Mouse (Mus musculus): ENCODE measurements around the gene Iqub.

Gene Iqub

DNA sequence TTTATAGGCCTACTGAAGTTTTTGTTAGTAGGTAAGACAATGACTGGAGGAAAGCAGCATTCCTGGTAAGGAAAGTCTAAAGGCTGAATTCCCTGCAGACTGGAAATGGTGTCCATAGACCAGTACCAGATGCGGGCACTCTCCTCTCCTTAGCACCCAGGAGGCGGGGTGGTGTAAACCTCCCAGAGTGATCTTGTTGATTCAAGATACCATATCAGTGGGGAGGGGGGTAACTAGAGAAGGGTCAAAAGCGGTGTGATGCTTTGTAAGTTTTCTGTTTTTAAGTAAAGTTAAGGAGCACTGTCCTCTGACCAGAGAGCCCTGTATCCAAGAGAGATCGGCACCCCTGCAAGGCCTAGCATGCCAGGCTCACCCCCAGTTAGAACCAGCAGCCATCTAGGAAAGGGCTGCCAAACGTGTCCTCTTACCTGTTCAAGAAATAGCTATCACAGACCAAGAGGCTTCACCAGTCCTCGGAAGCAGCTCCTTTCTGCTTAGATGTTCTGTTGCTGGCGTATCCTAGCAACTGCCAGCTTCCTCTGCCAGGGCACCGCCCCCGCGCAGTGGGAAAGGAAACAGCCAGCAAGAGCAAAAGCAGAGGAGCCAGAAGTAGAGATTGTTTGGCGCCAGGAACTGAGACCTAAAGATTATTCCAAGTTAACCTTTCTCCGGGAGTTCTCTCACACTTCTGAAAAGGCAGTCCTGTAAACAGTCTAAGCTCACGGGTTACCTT, at the start of gene Iqub:
TSS of gene Iqub (minus strand) at position 516 of the 733 bp plus-strand sequence.
- in situ Hi-C loops (cut with MboI, MseI), result loop anchor here (25.0 kb wide), 1 partner anchor 1273 kb away; no protein-coding TSS in a partner anchor

DNA sequence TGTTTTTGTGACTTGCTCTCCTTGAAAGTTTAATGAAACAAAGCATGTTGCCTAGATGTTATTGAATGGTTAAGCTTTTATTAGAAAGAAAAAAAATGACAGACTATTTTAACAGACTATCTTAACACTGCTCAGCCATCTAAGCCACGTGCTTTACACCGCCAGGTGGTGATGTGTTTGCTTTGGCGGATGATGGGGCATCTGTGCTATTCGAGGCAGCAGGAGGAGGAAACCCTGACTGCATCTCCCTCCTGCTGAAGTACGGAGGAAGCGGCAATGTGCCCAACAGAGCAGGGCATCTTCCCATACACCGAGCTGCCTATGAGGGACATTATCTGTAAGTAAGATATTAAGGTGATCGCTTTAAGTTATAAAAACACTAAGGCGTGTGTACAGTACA, 49.2 kb upstream of the Iqub start:
- in situ Hi-C loops (cut with MboI, MseI), result no loop called here

DNA sequence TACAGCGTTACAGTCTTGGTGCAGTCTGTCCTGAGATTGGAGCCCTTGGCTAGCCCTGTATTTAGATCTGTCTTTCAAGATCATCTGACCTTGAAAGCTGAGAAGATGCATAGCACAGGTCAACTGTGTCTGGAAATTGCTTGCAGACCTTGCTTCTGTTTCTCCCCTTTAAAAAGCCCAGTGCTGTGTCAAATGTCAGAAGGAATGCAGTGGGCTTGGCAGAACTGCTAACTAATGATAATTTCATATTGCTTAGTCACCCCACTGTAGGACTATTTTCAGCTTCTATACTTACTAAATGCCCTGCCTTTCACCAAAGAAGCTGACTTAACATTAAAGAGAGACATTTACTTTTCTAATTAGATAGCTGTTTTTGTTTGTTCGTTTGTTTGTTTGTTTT, 40.6 kb upstream of the Iqub start:
- in situ Hi-C loops (cut with MboI, MseI), result no loop called here

DNA sequence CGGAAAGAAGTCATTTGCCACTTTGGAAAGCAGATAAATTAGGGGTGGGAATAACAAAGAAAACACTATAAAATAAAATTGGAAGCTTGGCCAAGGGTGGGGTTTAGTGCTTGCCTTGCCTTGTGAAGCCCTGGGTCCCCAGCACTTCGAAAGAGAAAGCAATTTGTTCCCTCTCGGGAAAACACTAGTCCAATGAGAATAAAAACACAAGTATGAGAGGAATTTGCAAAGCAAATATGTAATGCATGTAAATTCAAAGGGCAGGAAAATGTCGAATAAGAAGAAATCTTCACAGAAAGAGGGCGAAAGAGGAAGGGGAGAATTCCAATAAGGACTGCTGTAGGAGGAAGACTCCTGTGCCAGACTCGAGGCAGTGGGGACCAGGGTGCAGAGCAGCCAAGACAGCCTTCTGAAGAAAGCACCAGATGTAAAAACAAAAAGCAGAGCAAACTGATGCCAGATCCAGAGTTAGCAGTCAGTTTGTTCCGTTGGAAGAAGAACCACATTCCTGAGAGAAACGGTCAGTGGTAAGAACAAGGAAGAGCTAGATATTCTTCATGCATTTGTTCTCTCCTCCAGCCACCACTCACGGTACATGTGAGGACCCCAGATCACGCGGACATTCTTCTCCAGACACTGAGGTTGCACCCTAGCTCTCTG, 39.7 kb upstream of the Iqub start:
- in situ Hi-C loops (cut with MboI, MseI), result no loop called here

DNA sequence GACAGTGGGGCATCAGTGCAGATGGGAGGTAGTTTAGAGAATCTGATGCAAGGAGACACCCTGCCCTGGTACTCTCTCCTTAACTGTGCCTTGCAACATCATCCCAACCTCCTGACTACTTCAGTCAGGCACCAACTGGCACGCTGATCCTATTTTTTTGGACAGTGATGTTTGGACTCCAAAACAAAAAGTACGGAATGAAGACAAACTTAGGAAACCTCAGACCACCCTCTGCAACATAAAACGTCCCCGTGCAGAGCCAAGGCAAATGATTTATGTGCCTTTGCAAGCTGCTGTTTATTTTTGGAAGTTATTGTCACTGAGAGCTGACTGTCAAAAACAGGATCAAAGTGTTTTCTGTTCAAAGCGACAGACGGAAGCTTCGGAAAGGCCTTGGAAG, 37.2 kb upstream of the Iqub start:
- in situ Hi-C loops (cut with MboI, MseI), result no loop called here

DNA sequence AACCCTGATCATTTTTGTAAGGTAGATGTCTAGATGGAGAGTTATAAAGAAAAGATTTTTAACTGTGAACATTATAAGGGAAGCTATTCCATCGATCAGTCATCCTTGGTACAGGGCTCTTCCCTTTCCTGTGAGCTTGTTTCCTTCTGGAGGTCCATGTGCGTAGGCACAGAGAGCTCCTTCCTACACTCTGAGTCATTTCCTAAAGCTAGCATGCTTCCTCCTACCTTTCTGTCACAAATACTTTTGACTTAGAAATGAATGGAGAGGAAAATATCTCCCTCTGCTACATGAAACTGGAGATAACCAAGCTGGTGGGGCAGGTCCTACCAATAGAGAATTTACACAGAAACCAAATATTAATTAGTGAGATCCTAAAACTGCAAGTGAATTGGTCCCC, 34.9 kb upstream of the Iqub start:
- in situ Hi-C loops (cut with MboI, MseI), result no loop called here

DNA sequence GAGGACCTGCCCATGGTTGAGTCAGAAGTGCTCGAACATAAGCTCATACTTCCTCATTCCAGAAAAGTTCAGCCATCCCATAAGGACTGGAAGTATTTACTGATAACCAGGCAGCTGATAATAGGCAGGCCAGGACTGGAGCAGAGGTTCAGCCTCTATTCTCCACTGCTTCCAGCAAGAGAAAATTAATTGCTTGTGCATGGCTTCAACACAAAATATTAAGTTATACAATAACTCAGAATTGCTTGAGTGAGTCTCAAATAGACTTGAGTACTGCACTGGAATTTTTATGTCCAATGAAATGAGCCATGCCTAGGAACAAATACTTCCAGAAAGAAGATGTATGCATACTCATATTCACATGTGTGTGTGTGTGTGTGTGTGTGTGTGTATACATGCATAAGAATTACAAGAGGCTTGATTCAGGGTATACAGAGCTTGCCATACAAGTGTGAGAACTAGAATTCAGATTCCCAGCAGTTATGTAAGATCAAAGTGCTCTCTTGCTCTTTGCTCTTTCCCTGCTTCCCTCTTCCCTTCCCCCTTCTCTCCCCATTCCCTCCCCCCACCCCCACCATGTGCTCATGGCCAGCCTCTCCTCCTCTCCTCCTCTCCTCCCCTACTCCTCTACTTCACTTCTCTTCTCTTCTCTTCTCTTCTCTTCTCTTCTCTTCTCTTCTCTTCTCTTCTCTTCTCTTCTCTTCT, 32.0 kb upstream of the Iqub start:
- in situ Hi-C loops (cut with MboI, MseI), result no loop called here

DNA sequence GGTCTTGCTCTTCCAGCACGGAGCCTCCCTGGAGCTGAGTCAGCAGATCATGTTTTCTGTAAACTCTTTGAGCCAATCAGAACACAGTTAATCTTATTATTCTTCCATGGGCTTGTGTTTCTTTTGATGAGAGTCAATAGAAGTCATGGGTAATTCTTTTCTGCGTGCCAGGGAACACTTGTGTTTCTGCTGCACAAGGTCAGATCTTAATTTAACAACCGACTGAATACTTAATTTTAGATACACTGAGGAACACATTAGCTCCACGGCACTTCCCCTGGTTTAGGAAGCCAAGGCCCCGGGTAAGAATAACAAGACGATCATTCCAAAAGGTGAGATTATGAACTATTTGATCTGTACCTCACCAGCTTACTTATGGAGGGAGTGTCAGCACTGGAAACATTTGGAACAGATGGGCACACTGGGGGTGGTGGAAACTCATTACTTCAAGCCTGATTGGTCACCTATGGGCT, 28.3 kb upstream of the Iqub start:
- in situ Hi-C loops (cut with MboI, MseI), result no loop called here

DNA sequence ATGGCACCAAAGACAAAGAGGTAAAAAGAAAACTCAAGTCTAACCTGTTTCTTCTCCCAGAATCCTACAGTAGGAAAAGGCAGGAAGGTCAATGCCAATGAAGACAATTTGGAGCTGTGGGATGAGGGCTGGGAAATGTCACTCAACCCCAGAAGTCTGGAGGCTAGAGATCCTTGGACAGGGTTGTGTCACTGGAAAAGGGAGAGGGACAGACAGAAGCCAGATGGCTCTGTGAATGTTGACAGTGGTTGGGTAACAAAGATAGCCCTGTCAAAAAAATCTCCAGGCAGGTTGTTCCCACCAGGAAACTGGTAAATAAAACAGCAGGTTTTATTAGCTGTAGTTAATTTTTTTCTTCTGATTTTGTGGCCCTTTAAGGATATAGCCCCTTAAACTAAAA, 27.5 kb upstream of the Iqub start:
- in situ Hi-C loops (cut with MboI, MseI), result no loop called here

DNA sequence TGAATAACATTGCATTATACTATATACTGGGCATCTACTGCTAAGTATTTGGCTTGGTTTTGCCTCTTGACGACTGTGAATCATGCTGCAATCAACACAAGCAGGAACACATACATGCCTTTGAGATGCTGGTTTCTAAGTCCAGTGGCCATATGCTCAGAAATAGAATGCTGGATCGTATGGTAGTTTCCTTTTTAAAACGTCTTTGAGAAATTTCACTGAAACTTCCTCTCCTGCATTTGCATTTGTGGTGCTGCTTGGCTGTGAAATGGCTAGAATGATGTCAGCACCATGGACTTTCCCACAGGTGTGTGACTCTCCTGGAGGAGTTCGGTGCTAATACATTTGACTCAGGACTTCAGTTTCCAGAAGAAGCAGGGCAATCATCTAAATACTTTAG, 25.2 kb upstream of the Iqub start:
- in situ Hi-C loops (cut with MboI, MseI), result no loop called here

DNA sequence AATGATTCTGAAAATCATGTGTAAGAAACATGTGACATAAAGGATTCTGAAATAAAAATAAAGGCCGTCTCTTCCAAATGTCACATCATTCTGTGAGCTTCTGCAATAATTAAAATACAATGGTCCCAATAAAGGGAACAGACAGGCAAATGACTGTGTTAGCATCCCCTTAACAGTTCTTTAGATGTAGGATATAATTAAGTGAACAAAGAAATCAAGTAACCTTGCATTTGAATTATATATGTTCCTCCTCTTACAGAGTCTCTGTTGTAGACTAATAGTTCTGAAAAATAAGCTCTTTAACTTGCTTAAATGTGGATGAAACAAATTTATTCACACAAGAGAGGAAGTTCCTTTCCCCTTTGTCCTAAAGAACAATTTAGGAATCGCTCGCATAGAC, 23.6 kb upstream of the Iqub start:
- in situ Hi-C loops (cut with MboI, MseI), result no loop called here

DNA sequence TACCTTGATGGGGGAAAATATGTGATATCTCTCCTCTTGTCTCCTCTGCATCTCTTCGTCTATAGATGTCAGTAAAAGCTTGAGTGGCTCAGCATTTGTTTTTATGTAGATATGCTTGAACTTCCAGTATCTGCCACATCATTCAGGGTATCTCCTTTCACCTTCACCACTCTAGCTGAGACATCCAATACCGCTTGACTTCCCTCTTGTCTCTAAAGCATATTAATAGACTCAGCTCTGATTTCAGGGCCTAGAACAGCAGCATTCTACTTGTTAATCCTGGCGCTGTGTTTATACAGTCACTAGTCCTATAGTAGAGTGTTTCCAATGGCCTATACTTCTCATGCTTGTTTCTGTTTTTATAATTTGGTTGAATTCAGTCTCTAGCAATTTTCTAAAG, 17.9 kb upstream of the Iqub start:
- in situ Hi-C loops (cut with MboI, MseI), result loop anchor here (5.0 kb wide), 1 partner anchor 94 kb away; no protein-coding TSS in a partner anchor

DNA sequence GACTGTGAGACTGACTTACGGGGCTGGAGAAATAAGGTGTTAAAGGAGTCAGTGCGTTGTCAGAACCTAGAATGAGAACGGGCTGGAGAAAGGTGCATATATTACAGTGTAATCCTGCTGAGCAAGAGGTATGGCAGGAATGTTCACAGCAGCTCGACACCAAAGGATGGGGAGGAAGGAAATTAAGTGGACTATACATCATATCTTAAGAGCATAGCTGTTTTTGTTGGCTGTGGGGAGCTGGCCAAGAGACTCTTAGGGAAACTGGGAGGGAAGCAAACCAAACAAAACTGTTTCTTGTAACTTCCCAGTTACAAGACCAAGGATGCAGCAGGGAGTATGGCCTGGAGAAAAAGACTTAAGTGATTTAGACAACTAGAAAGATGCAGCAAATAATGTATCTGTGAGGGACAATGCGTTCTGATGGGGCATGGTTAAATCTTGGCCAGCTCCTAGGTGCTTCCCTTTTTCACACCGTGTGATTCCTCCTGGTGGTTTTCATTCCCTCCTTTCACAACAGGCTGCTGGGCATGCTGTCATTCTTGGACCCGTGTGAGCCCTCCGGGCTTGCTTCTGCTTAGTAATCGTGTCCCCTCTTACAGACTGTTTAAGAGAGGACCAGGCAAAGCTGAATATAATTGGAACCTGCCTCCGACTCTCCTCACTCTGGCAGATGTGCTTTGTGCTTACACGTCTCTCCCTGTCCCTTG, 16.0 kb upstream of the Iqub start:
- in situ Hi-C loops (cut with MboI, MseI), result loop anchor here (5.0 kb wide), 1 partner anchor 96 kb away; no protein-coding TSS in a partner anchor

DNA sequence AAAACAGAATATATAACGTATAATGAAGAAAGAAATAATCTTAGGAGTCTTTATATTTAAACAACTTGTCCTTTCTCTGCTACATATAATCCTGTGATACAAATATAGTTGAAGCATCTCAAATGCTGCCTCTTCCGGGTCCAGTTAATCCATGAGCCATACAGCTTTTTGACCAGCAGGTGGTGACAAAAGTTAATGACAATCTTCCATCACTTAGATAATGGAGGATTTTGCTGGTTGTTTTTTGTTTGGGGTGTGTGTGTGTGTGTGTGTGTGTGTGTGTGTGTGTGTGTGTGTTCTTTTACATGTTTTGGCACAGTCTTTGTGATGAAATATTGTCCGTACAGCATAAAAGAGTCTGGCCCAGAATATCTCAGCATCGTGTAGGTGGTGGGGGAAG, 15.3 kb upstream of the Iqub start:
- in situ Hi-C loops (cut with MboI, MseI), result loop anchor here (5.0 kb wide), 1 partner anchor 97 kb away; no protein-coding TSS in a partner anchor

DNA sequence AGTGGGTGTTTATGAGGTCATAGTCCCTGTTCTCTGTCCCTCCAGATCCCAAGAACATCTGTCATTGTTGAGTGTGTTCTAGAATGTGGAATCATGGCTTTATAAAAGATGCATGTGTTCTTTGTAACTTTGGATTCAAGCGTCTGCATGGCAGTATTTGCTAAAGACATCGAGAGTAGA, 13.1 kb upstream of the Iqub start, which contains the start of gene Asb15:
TSS of gene Asb15 (plus strand) at position 81 of the 180 bp plus-strand sequence.
- in situ Hi-C loops (cut with MboI, MseI), result no loop called here

DNA sequence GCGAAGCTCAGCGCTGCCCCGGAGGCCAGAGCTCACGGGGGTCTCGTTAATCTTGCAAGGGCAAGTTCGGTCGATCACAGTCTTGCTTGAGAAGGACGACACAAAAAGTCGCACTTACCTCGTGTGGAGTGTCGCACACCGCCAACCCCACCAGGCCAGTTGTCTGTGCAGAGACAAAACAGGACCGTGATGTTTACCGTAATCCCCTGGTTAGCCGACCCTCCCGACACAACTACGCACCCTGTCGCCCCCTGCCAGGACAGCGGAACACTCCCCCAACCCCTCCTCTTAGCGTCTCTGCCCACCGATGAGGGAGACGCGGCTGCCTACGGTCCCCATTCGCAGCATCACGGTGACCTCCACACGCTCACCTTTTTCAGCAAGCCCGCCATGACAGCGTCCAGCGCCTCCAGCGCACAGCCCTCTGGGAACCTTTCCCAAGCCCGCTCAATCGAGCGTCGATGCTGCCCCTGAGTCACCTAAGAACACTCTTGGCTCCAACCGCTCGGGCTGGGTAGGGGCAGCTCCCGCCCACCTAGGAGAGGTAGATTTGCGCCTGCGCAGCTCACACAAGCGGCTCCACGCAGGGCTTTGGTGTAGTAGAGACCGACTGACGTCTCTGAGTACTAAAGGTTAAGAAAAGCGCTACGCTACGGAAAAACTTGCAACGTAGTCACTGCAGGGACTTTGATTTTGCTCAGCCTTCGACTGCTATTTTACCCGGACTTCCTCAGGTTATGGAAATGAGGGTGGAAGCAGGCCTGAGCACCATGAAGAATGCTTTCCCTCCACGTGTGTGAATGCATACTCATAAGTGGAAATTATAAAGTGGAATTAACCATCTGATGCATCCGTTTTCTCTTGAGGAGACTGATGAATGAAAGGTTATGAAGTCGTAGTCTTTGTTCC, 12.5 kb upstream of the Iqub start, which contains the start of gene Ndufa5:
TSS of gene Ndufa5 (minus strand) at position 859 of the 909 bp plus-strand sequence.
- in situ Hi-C loops (cut with MboI, MseI), result no loop called here

DNA sequence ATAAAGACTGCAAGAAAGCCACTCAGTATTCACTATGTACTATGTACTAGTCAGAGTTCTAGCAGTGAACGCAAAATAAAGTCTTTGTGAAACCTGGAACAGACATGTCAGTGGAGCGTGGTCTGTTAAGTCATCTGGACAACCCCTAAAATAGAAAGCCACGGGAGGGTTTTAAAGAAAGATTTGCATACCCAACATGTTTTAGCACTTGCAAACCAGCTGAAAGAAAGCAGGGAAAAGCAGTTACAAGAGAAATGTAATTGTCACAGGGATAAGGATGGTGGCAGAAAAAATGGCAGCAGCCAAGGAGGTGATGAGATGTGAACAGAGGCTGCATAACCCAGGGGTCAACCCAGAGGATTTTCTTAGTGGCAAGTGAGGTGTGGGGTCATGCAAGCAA, 10.8 kb upstream of the Iqub start:
- in situ Hi-C loops (cut with MboI, MseI), result no loop called here

DNA sequence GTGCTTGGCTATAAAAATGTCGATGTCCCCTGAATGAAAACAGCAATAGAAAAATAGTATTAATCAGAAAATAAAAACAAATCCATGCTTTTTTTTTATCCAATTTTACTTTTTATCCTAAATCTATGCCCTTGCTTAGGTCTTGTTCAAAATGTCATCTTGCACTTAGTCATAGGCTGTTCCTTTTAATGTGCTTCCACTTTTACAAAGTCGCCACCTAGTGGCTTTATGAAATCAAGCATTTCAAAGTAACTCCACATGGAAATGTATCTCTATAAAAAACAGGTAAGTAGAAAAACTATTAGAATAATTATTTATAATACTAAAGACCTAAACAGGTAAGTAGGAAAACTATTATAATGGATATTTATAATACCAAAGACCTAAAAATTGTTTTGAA, 1.3 kb upstream of the Iqub start:
- in situ Hi-C loops (cut with MboI, MseI), result loop anchor here (25.0 kb wide), 1 partner anchor 1271 kb away; no protein-coding TSS in a partner anchor

DNA sequence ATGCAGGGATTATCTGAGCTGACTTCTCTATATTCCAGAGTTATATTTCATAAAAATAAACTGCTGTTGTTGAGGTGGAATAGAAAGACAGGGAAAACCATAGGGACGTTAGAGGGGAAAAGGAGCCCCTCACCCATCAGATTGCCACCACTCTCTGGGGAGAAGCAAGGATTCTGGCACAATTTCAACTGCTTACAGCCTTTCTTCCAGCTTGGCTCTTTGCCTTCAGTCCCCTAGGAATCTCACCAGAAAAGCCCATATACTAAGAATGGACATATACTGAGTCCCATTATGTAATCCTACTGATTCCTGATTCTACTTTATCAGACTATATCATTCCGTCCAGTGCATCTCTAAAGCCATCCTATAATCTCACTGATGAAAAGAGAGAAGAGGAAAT, 10.7 kb downstream of the Iqub start:
- in situ Hi-C loops (cut with MboI, MseI), result loop anchor here (25.0 kb wide), 1 partner anchor 1283 kb away; no protein-coding TSS in a partner anchor

DNA sequence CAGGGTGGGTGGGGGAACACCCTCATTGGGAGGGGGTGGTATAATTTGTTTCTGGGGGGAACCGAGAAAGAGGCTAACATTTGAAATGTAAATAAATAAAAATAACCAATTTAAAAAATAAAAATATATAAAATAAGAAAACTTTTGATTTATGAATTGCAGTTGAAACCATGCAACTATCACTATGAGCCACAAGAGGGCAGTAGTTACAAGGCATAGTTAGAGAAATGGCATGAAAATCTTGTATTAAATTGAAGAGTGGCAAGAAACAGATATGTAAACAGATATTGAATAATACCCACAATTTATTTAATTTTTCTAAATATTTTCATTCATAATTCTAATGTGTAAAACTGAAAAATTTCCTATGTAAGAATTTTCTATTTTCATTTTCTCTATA, 24.5 kb downstream of the Iqub start:
- in situ Hi-C loops (cut with MboI, MseI), result no loop called here

DNA sequence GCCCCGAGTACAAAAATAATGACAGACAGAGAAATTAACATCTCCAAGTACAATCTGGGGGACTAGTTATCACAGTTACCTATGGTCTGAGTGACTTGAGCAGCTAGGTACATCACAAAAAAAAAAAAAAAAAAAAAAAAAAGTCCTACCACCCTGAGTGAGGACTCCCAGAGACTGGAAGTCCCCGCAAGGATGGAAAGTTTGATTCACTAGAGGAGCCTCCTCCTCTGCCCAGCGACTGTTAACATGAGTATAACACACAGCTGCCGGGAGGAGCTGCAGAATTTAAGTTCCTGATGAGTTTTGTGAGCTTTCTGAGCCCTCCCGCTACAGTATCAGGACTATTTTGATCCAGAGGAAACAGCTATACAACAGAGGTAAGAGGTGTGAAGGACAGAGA, 28.3 kb downstream of the Iqub start:
- in situ Hi-C loops (cut with MboI, MseI), result no loop called here

Data from T-helper 2 cell (primary cell).